ENCODE assay signal across 8 mouse cellular contexts in genomic region chr9:106282024-106282423, GRCm38 (mm10). TPM values are rescaled to one million over a fixed set of nuclear protein-coding genes. Genes with fewer than 3 reads are reported as not detected.
DNase-seq lines count a peak whose midpoint lies in the region; ATAC-seq and TF ChIP-seq lines count a peak whose summit lies in the region.

No protein-coding gene starts in this region.

- dilution Hi-C loops in CH12.LX (cut with MboI; ENCODE audit: extremely low pct_ligation_motif_present, extremely low pct_unique_long_range_greater_than_20kb, low sequenced_read_pairs), result no loop called here

- no peaks in the 10 kb centered on the region for H3K79me2 ChIP-seq in heart, adult 2 months (replicated peaks; ENCODE audit: control insufficient read depth, insufficient read depth, low read length)
- H3K79me2 ChIP-seq in CH12.LX (replicated peaks; ENCODE audit: control insufficient read depth, extremely low read depth, insufficient read depth, poor library complexity, severe bottlenecking), result peaks cover 7% of the 10 kb centered on the region

- H3K4me1 ChIP-seq in heart, embryonic 11.5 days (ENCODE audit: control insufficient read depth, insufficient read depth, low read length), result peaks cover 10% of the 10 kb centered on the region
- peaks cover 3% of the 10 kb centered on the region; the same call in 1 of the 2 replicates for H3K4me1 ChIP-seq in heart, adult 2 months (ENCODE audit: control insufficient read depth, insufficient read depth, low read length)
- H3K4me1 ChIP-seq in CH12.LX (ENCODE audit: control insufficient read depth in 1 of 2, insufficient read depth in 2 of 2), result peaks cover 4 to 19% of the 10 kb centered on the region in 2 experiments
- peaks cover 10% of the 10 kb centered on the region; the same call in 1 of the 2 replicates for H3K4me1 ChIP-seq in forebrain, embryonic 14.5 days (ENCODE audit: control insufficient read depth, insufficient read depth, low read length)
- peaks cover 24% of the 10 kb centered on the region for H3K4me1 ChIP-seq in liver, embryonic 13.5 days (replicated peaks)

- in situ Hi-C loops in CH12.LX (cut with MboI; ENCODE audit: low pct_ligation_motif_present, low pct_unique_long_range_greater_than_20kb, low sequenced_read_pairs), result loop anchor here (5.0 kb wide), 1 partner anchor 65 kb away; no protein-coding TSS in a partner anchor

- ATAC-seq in heart, embryonic 11.5 days (replicated peaks; ENCODE audit: insufficient number of reproducible peaks, low FRiP score, low TSS enrichment), result no peak
- no peak for ATAC-seq in forebrain, embryonic 14.5 days
- ATAC-seq in liver, embryonic 13.5 days (ENCODE audit: low read depth), result no peak
- ATAC-seq in CD4-positive, CD25-positive, alpha-beta regulatory T cell, adult 4 months, result no peak

- DNase-seq in heart, adult 2 months, result no peak
- DNase-seq in CH12.LX (ENCODE audit: extremely low read depth), result no peak
- DNase-seq in forebrain, embryonic 14.5 days (ENCODE audit: low spot score), result no peak
- DNase-seq in liver, embryonic 13.5 days, result no peak
- DNase-seq in urinary bladder, adult 18-20 months (ENCODE audit: low spot score in 2 of 2), result no peak
- no peak for DNase-seq in embryo, embryonic 10 days (ENCODE audit: low spot score)

- intact Hi-C loops in heart, adult 2 months (cut with DNase I), result no loop called here

- TF ChIP-seq RAD21 in CH12.LX (IDR thresholded peaks at IDR 0.05; ENCODE audit: low read depth, low read length), result no peak

- no peak for TF ChIP-seq EP300 in heart, adult 2 months (IDR thresholded peaks at IDR 0.05; ENCODE audit: insufficient read depth, low read depth, low read length)
- TF ChIP-seq EP300 in CH12.LX (IDR thresholded peaks at IDR 0.05; ENCODE audit: low read length), result no peak

- H3K9me3 ChIP-seq in heart, embryonic 11.5 days (replicated peaks; ENCODE audit: control insufficient read depth, low read length), result no peaks in the 10 kb centered on the region
- no peaks in the 10 kb centered on the region for H3K9me3 ChIP-seq in CH12.LX (replicated peaks; ENCODE audit: low read length)
- H3K9me3 ChIP-seq in forebrain, embryonic 14.5 days (replicated peaks; ENCODE audit: control insufficient read depth, low read length), result no peaks in the 10 kb centered on the region
- no peaks in the 10 kb centered on the region for H3K9me3 ChIP-seq in liver, embryonic 13.5 days (replicated peaks)

- no peaks in the 10 kb centered on the region for H3K27me3 ChIP-seq in heart, embryonic 11.5 days (ENCODE audit: control insufficient read depth, insufficient read depth, low read length)
- no peaks in the 10 kb centered on the region for H3K27me3 ChIP-seq in heart, adult 2 months (ENCODE audit: control insufficient read depth, insufficient read depth, low read length)
- no peaks in the 10 kb centered on the region for H3K27me3 ChIP-seq in CH12.LX (replicated peaks)
- no peaks in the 10 kb centered on the region for H3K27me3 ChIP-seq in forebrain, embryonic 14.5 days (replicated peaks; ENCODE audit: control insufficient read depth, insufficient read depth, low read length)
- H3K27me3 ChIP-seq in liver, embryonic 13.5 days, result no peaks in the 10 kb centered on the region

- peak overlapping the region; percentile 81 for H3K4me3 ChIP-seq in heart, embryonic 11.5 days (ENCODE audit: low read depth, low read length)
- H3K4me3 ChIP-seq in heart, adult 2 months, result no peak overlapping the region
- peak overlapping the region; percentile 26 to 92 (median 87) for H3K4me3 ChIP-seq in CH12.LX (replicated peaks in 1 of 3; ENCODE audit: low read depth in 2 of 3, low read length in 2 of 3, poor library complexity in 1 of 3)
- peak overlapping the region; percentile 49 for H3K4me3 ChIP-seq in forebrain, embryonic 14.5 days (ENCODE audit: low read depth, low read length)
- H3K4me3 ChIP-seq in liver, embryonic 13.5 days (replicated peaks), result peak overlapping the region; percentile 81

- peak overlapping the region; percentile 86 for H3K4me2 ChIP-seq in heart, embryonic 11.5 days
- peak overlapping the region; percentile 84 for H3K4me2 ChIP-seq in CH12.LX (ENCODE audit: insufficient read depth, low read depth, poor library complexity, severe bottlenecking)
- H3K4me2 ChIP-seq in forebrain, embryonic 14.5 days (ENCODE audit: low read length), result peak overlapping the region; percentile 85
- H3K4me2 ChIP-seq in liver, embryonic 13.5 days, result peak overlapping the region; percentile 85

- H3K36me3 ChIP-seq in heart, embryonic 11.5 days (ENCODE audit: control insufficient read depth, insufficient read depth, low read length), result peaks cover 3% of the 10 kb centered on the region; the same call in 1 of the 2 replicates
- H3K36me3 ChIP-seq in heart, adult 2 months (ENCODE audit: control insufficient read depth, insufficient read depth, low read length), result no peaks in the 10 kb centered on the region
- H3K36me3 ChIP-seq in CH12.LX (replicated peaks in 1 of 2; ENCODE audit: control insufficient read depth in 1 of 2, insufficient read depth in 1 of 2, low read length in 1 of 2), result peaks cover 16 to 39% of the 10 kb centered on the region in 2 experiments
- H3K36me3 ChIP-seq in forebrain, embryonic 14.5 days (ENCODE audit: control insufficient read depth, insufficient read depth, low read length), result peaks cover 7% of the 10 kb centered on the region; the same call in 1 of the 2 replicates
- peaks cover 31% of the 10 kb centered on the region for H3K36me3 ChIP-seq in liver, embryonic 13.5 days

- TF ChIP-seq POLR2A in heart, adult 2 months (IDR thresholded peaks at IDR 0.05; ENCODE audit: insufficient read depth, low read depth, low read length), result no peak
- TF ChIP-seq POLR2A in CH12.LX (IDR thresholded peaks at IDR 0.05; ENCODE audit: low read depth, low read length), result no peak

- H3K9ac ChIP-seq in heart, embryonic 11.5 days (ENCODE audit: low read depth, low read length), result peak overlapping the region; percentile 80
- H3K9ac ChIP-seq in heart, adult 2 months (ENCODE audit: low read depth, low read length), result no peak overlapping the region
- H3K9ac ChIP-seq in CH12.LX (ENCODE audit: insufficient read depth, low read depth), result peak overlapping the region; percentile 76; the same call in 1 of the 2 replicates
- no peak overlapping the region; the same call in 1 of the 2 replicates for H3K9ac ChIP-seq in forebrain, embryonic 14.5 days (ENCODE audit: low read length)
- peak overlapping the region; percentile 89 for H3K9ac ChIP-seq in liver, embryonic 13.5 days

- 69% methylated on average over 3 of the region's 3 CpGs for WGBS in heart, embryonic 11.5 days (ENCODE audit: insufficient replicate concordance)
- 85% methylated on average over 3 of the region's 3 CpGs for WGBS in heart, adult 2 months
- WGBS in forebrain, embryonic 14.5 days, result 74% methylated on average over 3 of the region's 3 CpGs
- WGBS in liver, embryonic 13.5 days (ENCODE audit: insufficient replicate concordance), result 72% methylated on average over 3 of the region's 3 CpGs

- no peak for TF ChIP-seq CTCF in heart, adult 2 months (IDR thresholded peaks at IDR 0.05)
- TF ChIP-seq CTCF in CH12.LX (conservative IDR thresholded peaks at IDR 0.05 in 1 of 2, IDR thresholded peaks at IDR 0.05 in 1 of 2; ENCODE audit: low read depth in 2 of 2, low read length in 2 of 2), result no peak

- H3K27ac ChIP-seq in heart, embryonic 11.5 days (ENCODE audit: low read depth, low read length), result no peak overlapping the region
- no peak overlapping the region for H3K27ac ChIP-seq in heart, adult 2 months
- no peak overlapping the region for H3K27ac ChIP-seq in CH12.LX (ENCODE audit: insufficient read depth, low read depth)
- no peak overlapping the region for H3K27ac ChIP-seq in forebrain, embryonic 14.5 days (ENCODE audit: low read depth, low read length)
- H3K27ac ChIP-seq in liver, embryonic 13.5 days, result no peak overlapping the region

TF ChIP-seq in CH12.LX, 34 proteins besides CTCF, POLR2A, EP300 and RAD21 (continues in another document):
- TF ChIP-seq PAX5 (IDR thresholded peaks at IDR 0.05; ENCODE audit: low read length) (no peak), KAT2A (IDR thresholded peaks at IDR 0.05; ENCODE audit: insufficient replicate concordance, low read length) (no peak), CHD2 (IDR thresholded peaks at IDR 0.05; ENCODE audit: low read length) (no peak), TBP (conservative IDR thresholded peaks at IDR 0.05; ENCODE audit: low read depth, low read length) (no peak), ZNF384 (IDR thresholded peaks at IDR 0.05; ENCODE audit: low read depth, low read length) (no peak)

RNA-seq across cellular contexts. Expression of gene Poc1a, which starts 1.2 kb away (rescaled TPM):
- 28.4 and 31.1 TPM in 2 replicates for polyA plus RNA-seq in heart, embryonic 11.5 days (2014; fragmentation: Nextera tagmentation; extraction: Ambion mirVana)
- 1 to 10 TPM; 3.2 to 4.0 TPM for total RNA-seq in heart, adult 2 months (2021)
- polyA plus RNA-seq in heart, adult 2 months (2012; rRNA removed), result 5.9 and 6.2 TPM in 2 replicates
- total RNA-seq in CH12.LX (2012; rRNA removed) (42.7 and 46.7 TPM in 2 replicates), CH12.LX (2014; rRNA removed) (24.2 and 24.5 TPM in 2 replicates)
- polyA plus RNA-seq in CH12.LX (2012; ENCODE audit: insufficient read length, low read depth), result 31.9 and 39.8 TPM in 2 replicates
- polyA plus RNA-seq in forebrain, embryonic 14.5 days (2014; fragmentation: Nextera tagmentation; extraction: Ambion mirVana), result 11.8 and 12.1 TPM in 2 replicates
- 27.4 and 27.8 TPM in 2 replicates for polyA plus RNA-seq in liver, embryonic 13.5 days (2015; fragmentation: Nextera tagmentation; extraction: Ambion mirVana)
- 1 to 10 TPM; 2.3 to 8.0 TPM for polyA plus RNA-seq in CD4-positive, CD25-positive, alpha-beta regulatory T cell, adult 4 months (2017; shearing (Covaris generic))

RNA-seq across cellular contexts. Expression of gene Alas1, which starts 33.6 kb away (rescaled TPM):
- 121 and 128 TPM in 2 replicates for polyA plus RNA-seq in heart, embryonic 11.5 days (2014; fragmentation: Nextera tagmentation; extraction: Ambion mirVana)
- 100 to 1,000 TPM; 438 to 443 TPM for total RNA-seq in heart, adult 2 months (2021)
- 382 and 470 TPM in 2 replicates for polyA plus RNA-seq in heart, adult 2 months (2012; rRNA removed)
- total RNA-seq in CH12.LX (2012; rRNA removed) (65.1 and 71.9 TPM in 2 replicates), CH12.LX (2014; rRNA removed) (93.1 and 105 TPM in 2 replicates)
- polyA plus RNA-seq in CH12.LX (2012; ENCODE audit: insufficient read length, low read depth), result 68.2 and 69.6 TPM in 2 replicates
- polyA plus RNA-seq in forebrain, embryonic 14.5 days (2014; fragmentation: Nextera tagmentation; extraction: Ambion mirVana), result 91.5 and 110 TPM in 2 replicates
- 37.7 and 43.7 TPM in 2 replicates for polyA plus RNA-seq in liver, embryonic 13.5 days (2015; fragmentation: Nextera tagmentation; extraction: Ambion mirVana)
- polyA plus RNA-seq in CD4-positive, CD25-positive, alpha-beta regulatory T cell, adult 4 months (2017; shearing (Covaris generic)), result 10 to 100 TPM; 43.4 to 74.4 TPM

RNA-seq across cellular contexts. Expression of gene Tlr9, which starts 59.6 kb away (rescaled TPM):
- not detected in 2 replicates for polyA plus RNA-seq in heart, embryonic 11.5 days (2014; fragmentation: Nextera tagmentation; extraction: Ambion mirVana)
- total RNA-seq in heart, adult 2 months (2021), result under 1 TPM; 0.39 to 0.47 TPM
- polyA plus RNA-seq in heart, adult 2 months (2012; rRNA removed), result 1.1 and 1.9 TPM in 2 replicates
- 1.4 and 1.5 TPM in 2 replicates for total RNA-seq in CH12.LX (2012; rRNA removed)
- total RNA-seq in CH12.LX (2014; rRNA removed), result 0.54 and 1.0 TPM in 2 replicates
- 9.9 and 12.5 TPM in 2 replicates for polyA plus RNA-seq in CH12.LX (2012; ENCODE audit: insufficient read length, low read depth)
- polyA plus RNA-seq in forebrain, embryonic 14.5 days (2014; fragmentation: Nextera tagmentation; extraction: Ambion mirVana), result not detected in 2 replicates
- polyA plus RNA-seq in liver, embryonic 13.5 days (2015; fragmentation: Nextera tagmentation; extraction: Ambion mirVana), result 0.07 TPM in 1 of 2 replicates, not detected in the other
- polyA plus RNA-seq in CD4-positive, CD25-positive, alpha-beta regulatory T cell, adult 4 months (2017; shearing (Covaris generic)), result not detected

Comparison
In these comparisons a context has a peak if more than half of its experiments do, and no peak if none do; other contexts are left out.
1. H3K9ac ChIP-seq: peak in heart, embryonic 11.5 days (single experiment), CH12.LX (single experiment) and liver, embryonic 13.5 days (single experiment); none in heart, adult 2 months (single experiment) and forebrain, embryonic 14.5 days (single experiment).
2. Peak in every context shown above with its lines, with median percentiles within 50 percentile points of each other: H3K4me2 ChIP-seq.